Mouse (Mus musculus) heart, adult 2 months (tissue): ENCODE measurements at regions not wholly inside any gene's neighbourhood (a gene's known extent, or its start where the extent isn't known, plus 50 kb on each side); places are given as distances from the start of the nearest gene placed in this dataset.

Experiments used
- CTCF ChIP-seq: fragments of 200-600 bp; IDR thresholded peaks from 2 replicates; pipeline ENCODE4 v1.8.1; 2022; ENCODE audit warnings: antibody characterized with exemption, mild to moderate bottlenecking, moderate library complexity
- EP300 ChIP-seq: fragments of 200-500 bp; IDR thresholded peaks from 2 replicates; pipeline ENCODE4 v1.6.1; 2011; ENCODE audit warnings: low read depth, low read length, control low read depth; ENCODE audit not compliant: insufficient read depth
- POLR2A ChIP-seq: fragments of 200-500 bp; IDR thresholded peaks from 2 replicates; pipeline ENCODE4 v1.6.1; 2011; ENCODE audit warnings: mild to moderate bottlenecking, low read depth, low read length, control low read depth; ENCODE audit not compliant: insufficient read depth

- TF ChIP-seq CTCF (no peak), EP300 (no peak), POLR2A (no peak)
These were observed 597.3 kb upstream of the Fam92a start for GRCm38 (mm10) chr4:12769092-12769491.
